Mouse (Mus musculus) activated CD4-positive, CD25-positive, alpha-beta regulatory T cell, adult 4 months (primary cell): ENCODE data around the gene Chtop. TPM values are rescaled to one million over a fixed set of nuclear protein-coding genes. Genes with fewer than 3 reads are reported as not detected.
A peak's percentile ranks its signal among the peaks of the same experiment; 100 is the strongest.

Experiments
- ATAC-seq: one replicate; pipeline ENCODE4 v1.8.0; 2017
- polyA plus RNA-seq, 2 experiments: library from polyadenylated mRNA; unstranded; fragments of 100-300 nt; shearing (Covaris generic); gene quantifications; one replicate each; pipeline ENCODE4 v1.2.1; 2017

Chtop gene
- polyA plus RNA-seq, result 10 to 100 TPM; 43.5 to 67.8 TPM

DNA sequence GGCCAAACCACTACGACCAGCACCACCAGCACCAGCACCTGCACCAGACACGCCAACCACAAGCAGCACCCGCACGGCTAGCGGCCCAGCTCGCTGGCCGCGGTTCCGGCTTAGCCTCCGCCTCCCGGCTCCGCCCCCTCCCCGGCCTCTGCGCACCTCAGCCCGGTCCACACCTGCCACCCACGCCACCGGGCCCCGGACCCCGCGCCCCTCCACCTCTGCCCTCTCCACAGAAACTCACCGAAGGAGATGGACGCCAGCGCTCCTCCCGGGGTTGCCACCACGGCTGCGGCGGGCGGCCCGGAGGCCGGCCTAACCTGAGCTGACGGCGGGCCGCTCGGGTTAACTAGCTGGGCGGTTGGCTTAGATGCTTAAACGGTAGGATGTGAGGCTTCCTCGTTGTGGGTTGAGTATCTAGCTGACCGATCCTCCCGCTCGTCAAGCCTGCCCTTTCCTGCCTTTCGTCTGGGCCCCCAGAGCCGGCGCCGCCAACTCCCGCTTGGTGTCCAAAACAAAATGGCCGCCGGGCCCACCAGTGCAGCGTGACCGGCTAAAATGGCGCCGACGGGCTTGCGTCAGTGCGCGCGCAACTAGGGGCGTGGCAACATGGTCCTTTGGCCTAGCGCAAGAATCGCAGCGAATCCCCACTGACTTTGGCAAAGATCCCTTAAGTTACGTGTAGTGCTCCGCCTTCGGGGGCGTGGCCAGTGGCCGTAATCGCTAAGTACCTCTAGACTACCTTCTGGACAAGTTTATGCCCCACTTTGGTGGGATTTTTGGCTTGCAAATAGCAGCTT is at the start of gene Chtop:
TSS of gene Chtop (minus strand) at position 549 of the 797 bp plus-strand sequence.
- peak; percentile 89 for ATAC-seq

DNA sequence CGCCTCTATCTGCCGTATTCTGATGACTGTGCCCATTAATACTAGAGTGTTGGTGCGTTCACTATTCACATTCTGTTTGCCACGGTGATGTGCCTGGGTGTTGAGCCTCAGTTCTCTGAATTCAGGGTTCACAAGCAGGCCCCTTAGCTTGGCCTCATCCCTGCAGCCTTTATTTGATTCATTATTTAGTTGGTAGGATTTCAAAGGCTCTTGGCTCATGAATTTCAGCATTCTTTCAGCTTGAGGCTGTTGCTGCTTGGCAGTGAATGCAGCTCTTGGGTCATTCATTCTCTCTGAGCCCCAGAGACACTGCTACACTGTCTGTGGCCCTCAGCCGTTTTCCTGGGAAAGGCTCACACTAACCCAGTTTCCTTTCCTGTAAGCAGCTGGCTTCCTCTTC is 46.7 kb upstream of the Chtop start:
- no peak for ATAC-seq

DNA sequence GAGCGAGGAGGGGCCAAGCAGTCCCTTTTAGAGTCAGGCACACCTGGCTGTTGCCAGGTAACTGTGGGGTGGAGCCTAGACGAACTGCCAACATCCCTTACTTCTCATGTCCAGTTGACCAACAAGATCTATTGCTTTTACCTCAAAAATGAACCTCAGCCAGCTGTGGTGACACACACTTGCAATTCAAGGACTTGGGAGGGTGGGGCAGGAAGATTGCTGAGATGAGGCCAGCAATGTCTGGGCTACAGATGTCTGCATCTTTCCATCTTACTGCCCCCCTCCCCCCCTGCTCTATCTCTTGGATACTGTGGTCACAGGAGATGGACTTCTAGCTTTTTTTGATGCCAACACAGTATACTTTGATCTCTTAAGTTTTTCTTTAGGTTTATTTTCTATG is 42.9 kb upstream of the Chtop start:
- no peak for ATAC-seq

DNA sequence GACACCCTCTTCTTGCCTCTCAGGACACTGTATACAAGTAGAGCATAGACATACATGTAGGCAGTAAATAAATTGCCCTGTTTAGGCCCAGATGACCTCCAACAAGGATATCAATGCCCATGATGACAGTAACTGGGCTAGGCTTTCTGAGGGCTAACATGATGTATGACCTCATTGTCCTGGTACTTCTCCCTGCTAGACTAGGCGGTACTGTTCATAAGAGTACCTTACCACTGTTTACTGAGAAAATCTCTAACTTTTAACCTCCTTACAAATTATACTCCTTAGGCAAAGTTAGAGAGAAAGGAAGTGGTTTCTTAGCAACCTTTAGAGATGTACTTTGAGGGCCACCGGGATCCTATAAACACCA is 41.1 kb upstream of the Chtop start:
- no peak for ATAC-seq

DNA sequence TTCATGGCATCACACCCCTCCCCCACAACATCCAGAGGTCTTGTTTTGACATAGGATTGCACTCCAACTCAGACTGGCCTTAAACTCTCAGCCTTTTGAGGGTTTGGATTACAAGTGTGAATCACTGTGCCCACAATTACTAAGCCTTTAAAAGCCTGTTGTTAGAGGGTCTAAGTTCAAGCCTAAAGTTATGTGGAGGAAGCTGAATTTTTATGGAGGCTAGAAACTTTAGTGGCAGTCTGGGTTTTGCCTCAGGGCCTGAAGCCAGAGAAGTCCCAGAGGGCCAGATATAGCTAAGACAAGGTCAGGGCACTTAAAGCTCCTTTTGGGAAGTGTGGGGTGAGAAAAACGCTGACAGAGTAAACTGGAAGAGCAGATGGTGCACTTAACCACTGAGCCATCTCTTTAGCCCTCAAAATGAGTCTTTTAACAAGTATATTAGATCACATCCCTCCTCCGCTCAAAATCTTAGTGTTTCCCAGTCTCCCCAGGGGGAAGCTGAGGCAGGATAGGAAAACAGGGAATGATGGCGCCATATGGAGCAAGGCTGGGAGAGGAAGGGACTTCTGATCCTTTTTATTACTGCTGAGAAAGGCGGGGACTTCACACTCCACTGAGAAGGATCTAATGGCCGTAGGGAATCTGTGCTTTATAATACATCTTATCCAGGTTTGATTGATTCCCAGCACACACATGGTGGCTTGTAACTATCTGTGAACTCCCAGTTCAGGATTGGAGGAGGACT is 40.5 kb upstream of the Chtop start:
- no peak for ATAC-seq

DNA sequence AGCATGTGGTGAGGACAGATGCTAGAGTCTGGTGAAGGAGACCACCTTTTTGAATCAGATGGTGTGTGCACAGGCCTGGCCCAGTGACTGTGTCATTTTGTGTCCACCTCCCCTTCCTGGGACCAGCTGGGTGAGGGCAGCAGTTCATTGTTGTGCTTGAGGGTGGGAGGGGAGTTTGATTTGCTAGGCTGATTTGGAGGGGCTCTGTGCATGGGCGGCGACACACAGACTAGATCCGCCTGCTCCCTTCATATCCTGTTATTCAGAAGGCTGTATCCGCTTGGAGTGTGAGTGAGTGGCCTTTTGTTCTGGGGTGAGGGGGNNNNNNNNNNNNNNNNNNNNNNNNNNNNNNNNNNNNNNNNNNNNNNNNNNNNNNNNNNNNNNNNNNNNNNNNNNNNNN is 31.6 kb upstream of the Chtop start:
- no peak for ATAC-seq

DNA sequence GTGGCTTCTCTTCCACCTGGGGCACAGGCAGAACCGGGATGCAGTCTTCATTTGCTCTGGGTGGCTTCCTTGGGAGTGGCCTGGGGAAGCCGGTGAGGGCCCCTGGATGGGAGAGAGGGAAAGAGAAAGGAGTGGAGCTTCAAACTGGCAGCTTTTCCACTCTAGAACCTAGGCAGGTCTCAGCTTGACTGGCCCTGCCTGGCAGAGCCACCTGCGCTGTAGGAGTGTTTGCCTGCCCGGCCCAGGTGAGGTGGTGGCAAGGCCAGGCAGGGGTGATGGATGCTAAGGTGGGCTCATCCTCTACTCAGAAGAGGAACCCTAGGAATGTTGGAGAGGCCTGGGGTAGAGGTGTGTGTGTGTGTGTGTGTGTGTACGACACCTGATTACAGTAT is 28.6 kb upstream of the Chtop start:
- no peak for ATAC-seq

DNA sequence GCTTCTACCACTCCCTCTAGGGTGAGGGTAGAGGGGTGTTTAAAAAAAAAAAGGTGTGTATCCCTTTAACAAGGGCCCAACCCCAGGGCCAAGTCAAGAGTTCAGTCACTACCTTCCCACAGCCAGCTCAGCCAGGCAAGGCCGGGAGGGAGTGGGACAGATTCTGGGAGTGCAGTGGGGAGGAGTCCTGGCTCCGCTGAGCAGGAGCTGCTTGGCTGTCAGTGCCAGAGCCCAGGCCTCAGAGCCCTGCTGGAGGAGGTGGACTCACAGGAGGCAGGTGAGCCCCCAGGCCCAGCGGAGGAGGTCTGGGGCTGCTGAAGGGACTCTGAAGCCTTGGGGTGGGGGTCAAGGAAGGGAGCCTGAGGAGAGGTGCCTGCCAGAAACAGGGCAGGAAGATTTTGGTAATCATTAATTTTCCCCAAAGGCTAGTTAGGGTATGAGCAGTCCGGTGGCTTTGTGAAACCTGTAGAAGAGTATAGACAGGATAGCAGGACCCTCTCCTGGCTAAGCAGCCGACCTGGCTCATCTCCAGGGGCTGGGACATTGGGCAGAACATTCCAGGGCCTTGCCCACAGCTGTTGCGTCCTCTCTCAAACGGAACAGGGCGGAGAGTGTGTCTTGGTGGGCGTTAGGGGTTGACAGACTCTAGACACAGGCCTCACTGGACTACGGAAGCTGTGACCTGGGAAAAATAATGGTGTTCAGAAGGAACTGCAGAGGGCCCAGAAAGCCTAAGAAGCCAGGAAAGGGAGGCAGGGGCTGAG is 28.0 kb upstream of the Chtop start, which contains the start of gene S100a16:
TSS of gene S100a16 (plus strand) at position 114 of the 764 bp plus-strand sequence.
- no peak for ATAC-seq

DNA sequence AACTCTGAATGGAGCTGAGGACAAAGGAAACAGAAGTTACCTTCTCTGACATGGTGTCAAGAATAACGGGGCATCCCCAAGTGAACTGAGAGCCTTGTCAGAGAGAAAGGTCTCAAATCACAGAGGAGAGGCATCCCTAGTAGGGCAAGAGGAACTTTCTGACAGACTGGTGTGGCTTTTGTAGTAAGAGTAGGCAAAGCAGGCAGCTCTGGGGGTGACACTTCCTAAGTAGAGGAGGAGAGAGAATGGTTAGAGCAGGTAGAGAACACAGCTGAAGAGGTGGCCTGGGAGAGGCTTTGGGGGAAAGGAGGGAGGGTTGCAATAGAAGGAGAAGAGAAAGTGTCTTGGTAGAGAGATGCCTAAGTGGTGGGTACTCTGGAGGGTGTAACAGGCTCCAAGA is 26.1 kb upstream of the Chtop start:
- no peak for ATAC-seq

DNA sequence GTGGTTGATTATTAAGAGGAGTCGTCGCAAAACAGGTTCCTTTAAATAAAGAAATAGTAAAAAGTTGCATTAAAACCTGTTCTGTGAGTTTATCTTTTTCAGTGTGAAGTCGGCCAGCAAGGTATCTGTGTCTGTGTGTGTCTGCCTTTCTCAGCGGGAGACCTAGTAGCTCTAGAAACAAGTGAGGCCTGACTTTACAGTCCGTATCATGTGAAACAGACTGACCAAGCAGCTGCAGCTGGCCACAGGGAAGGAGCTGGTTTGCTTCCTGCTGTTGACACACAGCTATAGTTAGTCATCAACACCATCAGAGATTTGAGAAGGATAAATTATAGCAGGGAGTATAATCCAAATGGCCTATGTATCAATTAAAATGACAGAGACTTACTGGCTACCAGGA is 22.4 kb upstream of the Chtop start:
- no peak for ATAC-seq

DNA sequence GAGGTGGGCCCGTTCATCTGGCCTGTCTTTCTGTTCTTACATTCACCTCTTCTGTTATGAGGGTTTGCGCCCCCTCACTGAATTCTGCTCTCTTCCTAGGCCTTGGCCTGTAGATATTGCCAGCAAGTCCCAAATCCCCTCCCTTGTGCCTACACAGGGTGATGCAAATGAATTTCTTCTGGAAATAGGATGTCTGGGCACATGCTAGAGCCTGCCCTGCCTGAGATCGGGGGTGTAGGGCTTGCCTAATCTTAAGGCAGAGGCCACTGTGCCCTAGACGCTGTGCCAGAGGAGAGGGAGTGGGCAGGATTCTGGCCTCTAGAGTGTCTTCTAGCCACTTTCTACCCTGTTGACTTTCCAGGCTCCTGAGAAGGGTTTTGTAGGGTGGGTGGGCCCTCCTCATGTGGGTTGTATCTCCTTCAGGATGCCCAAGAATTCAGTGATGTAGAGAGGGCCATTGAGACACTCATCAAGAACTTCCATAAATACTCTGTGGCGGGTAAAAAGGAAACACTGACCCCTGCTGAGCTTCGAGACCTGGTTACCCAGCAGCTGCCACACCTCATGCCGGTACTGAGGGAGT is 18.1 kb upstream of the Chtop start:
- ATAC-seq, result no peak

DNA sequence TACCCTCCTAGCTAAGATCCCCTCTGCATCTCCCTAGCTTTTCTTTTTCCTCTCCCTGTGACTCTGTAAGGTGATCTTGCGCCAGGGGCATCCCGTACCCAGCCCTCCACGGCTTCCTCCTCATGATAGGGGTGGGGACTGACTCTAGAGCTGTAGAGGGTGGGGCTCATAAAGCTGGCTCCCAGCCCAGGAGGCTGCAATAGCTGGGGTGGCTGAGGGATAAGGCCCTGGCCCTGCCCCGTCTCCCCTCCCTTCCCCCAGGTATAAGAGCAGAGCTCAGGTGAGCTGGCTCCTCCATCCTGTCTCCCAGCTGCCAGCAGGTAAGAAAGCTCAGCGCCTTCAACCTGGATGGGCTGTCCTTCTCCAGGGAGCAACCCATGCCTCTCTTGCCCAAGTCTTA is 17.3 kb upstream of the Chtop start, which contains the start of gene S100a14:
TSS of gene S100a14 (plus strand) at position 277 of the 400 bp plus-strand sequence.
- no peak for ATAC-seq

DNA sequence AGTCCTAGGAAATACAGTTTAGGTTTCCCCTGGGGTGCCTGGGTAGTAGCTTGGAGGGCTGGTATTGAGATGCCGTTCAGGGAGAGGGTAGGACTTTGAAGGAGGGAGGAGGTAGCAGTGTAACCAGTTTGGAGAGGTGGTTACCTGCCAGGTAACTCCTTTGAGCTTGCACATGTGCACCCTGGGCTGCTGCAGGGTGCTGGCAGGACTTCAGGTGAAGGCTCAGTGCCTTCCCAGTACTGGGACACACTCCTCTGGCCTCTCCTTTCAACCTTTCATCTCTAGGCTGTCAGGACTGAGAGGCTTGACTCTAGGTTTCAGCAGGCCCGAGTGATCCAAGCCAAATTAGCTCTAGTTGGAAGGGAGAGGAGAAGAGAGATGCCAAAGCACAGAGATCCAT is 16.8 kb upstream of the Chtop start:
- ATAC-seq, result no peak

DNA sequence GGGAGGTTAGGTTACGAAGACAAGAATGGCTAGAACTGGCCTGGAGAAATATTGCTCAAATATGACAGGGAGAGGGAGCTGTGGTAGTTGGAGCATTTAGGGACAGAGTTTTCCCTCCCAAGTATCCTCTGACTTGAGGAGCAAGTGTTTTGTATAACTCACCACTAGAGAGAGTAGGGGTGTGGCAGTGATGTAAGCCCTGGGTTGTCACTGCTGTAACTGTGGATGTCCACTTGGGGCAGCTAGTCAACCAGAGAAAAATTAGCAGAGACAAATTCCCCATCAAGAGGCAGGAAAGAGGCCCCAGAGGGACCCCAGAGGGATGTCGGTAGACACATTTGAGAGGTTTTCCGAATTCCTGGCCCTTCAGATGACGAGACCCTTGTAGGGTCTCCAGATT is 16.1 kb upstream of the Chtop start:
- ATAC-seq, result peak; percentile 75

DNA sequence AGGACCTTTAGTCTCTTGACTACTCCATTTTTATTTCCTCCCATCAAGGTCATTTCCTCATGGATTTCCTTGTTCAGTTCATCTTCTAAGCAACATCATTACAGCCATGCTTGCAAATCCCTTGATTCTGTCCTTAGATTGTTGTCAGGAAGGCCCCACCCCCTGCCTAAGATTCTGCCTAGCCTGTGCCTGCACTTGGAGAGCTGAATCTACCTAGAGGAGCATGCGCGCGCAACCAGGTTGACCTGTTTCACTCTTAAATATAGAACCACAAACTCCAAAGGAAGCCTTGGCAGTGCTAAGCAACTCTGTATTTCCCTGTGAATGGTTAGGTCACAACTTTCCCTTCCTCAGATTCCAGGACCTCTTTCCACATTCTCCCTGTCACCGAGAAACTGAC is 8.4 kb upstream of the Chtop start:
- no peak for ATAC-seq

DNA sequence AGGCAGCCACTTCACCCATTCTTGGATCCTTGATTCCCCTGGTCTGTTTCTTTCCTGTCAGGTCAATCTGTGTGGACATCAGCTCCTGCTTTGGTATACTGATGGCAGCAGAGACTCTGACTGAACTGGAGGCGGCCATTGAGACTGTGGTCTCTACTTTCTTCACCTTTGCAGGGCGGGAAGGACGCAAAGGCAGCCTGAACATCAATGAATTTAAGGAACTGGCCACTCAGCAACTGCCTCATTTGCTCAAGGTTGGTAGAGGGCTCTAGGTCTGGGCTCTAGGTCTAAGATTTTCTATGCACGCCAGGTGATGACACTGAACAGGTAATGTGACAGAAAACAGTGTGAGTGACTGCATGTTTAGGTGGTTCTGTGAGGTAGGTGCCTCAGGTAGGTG is 6.5 kb upstream of the Chtop start:
- ATAC-seq, result no peak

DNA sequence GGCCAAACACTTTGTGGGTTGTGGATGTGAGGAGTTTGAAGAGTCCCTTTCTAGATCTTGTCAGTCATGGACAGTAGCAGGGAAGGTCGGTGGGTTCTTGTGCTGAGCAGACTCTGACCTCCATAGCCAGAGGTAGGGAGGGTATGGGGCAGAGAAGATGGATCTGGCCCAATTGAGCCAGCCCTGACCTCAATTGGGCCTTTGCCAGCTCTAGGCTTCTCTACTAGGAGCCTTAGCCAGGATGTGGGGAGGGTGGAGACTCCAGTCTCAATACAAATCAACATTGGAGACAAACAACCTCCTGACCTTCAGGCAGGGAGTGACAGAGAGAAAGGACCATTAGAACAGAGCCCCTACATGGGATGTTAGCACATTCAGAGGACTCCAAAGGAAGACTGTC is 5.9 kb upstream of the Chtop start:
- no peak for ATAC-seq

DNA sequence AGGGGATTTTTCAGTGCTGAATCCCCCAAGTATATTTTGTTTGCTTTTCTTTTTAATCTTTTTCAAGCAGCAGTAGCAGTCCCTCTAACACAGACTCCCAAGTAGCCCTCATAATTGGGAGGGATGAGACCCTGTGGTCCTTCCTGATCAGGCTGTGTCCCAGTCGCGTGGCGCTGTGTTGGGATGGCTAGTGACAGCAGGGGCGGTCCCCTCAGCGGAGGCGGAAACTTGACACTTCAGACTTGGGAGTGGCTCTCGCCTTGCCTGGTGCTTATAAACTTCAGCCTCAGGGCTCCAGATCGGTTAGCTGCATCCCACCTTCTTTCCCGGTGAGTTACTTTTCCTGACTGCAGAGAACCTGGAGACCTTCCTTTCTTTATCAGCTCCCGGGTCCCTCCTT is 5.4 kb upstream of the Chtop start:
- peak; percentile 91 for ATAC-seq

DNA sequence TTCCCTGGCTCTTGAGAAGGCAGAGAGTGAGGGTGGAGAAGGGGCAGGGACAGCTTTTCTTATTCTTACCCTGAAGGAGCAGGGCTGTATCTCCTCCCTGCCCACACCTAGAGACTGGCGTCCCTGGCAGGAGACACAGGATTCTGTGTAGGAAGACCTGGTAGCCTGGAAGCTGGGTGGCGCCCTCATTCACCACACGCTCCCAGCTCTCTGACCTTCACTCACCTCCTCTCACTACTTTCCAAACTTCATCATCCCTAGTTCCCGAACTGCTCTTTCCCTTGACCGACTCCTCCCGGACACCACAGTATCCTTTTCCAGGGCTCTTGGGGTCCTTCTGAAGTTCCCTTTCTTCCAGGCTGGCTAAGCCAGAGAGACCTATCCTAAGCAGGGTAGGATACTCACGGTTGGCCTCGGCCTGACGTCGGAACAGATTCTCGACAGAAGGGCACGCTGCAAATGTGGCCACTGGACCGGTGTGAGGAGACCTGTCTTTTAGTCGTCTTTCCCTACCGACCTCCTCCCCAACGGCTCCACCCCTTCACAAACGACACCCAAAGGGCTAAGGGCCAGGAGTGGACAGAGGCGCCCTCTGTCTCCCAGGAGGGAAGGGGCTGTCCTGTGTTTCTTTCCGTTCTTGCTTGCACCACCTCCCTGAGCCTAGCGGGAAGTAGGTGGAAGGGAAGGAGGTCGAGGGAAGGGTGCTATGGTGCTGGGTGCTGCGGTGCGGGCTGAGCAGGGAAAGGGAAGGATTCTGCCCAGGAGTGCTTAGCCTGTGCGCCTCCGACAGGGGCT is 4.7 kb upstream of the Chtop start, which contains the start of the genes S100a1 and S100a13:
TSS of gene S100a1 (minus strand) at position 597 of the 795 bp plus-strand sequence.
TSS of gene S100a13 (plus strand) at position 640 of the 795 bp plus-strand sequence.
- peak; percentile 16 for ATAC-seq

DNA sequence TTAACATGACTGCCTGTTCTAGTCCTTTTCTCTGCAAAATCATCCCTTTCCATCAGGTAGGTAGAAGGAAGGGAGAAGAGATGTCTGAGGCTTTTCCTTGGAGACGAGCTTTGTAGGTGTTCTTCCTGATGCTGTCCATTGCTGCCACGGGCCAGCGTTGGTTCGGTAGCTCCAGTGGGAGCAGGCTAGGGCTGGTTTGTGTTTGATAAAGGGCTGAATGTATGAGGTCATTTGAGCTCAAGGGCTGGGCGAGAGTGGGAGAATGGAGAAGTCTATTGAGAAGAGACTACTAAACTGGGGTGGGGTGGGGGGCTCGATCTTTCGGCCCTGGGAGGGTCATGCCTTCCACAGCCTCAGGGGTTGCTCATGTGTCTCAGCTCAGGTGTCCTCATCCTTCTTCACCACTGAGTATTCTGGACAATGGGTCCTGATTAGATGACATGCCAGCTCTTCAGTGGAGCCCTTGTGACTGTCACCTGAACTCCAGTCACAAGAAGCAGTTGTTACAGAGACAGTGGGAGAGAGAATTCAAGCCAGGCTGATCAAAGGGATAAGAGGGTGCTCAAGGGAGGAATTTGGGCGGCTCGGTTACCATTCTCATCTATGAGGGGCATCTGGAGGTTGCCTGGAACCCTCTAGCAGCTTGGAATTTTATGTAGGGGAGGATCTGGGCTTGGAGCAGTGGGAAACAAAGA is 3.8 kb upstream of the Chtop start:
- no peak for ATAC-seq

DNA sequence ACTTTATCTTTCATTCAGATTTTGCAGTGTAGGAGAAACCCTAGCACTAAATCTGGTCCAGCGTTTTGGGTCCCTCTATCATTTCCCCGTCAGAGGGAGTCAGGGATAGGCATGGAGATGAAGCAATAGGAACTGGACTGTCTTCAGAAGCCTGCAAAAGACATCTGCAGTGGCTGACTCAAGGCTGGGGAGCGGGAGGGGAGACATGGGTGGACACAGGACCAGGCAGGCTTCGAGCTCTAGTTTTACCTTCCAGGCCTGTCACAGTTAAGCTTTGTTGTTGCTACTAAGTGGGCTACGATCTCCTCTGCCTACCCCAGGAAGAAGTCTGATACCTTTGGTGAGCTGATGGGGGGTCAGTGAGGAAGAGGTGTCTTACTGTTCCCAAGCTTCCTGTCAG is 3.0 kb upstream of the Chtop start:
- ATAC-seq, result no peak
